Mouse (Mus musculus) B cell, adult 2 months (primary cell): ENCODE measurements around the gene Smpd3.
A peak's percentile ranks its signal among the peaks of the same experiment; 100 is the strongest.

Experiments used
- DNase-seq, 2 experiments: peaks; one replicate each; pipeline ENCODE4 v3.0.0; 2022

Gene Smpd3

GRCm38 (mm10) chr8:106211421-106211820 lies 126.4 kb downstream of the Smpd3 start:
- DNase-seq: no peak

DNA sequence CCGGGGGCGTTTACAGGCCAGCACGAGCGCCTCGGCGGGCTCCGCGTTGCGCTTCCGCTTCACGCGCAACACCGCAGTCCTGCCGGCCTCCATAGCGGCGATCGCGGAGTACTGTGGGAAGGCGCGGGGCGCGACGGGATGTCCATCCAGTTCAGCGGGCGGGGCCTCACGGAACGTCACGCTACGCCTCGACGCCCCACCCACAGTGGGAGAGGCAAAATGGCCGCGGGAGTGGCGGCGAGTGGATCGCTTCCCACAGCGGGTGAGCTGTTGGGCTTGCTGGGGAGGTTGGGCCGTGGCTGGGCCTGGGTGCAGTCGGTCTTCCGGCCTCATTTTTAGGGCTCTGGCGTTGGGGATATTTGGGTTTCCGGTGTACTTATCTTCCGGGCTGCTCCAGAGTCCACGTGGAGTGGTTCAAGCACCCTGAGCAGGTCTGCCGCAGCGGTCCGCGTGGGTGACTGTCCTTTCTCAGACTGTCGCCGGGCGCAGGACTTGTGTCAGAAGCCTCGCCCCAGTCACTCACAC lies 126.9 kb downstream of the Smpd3 start, which contains the start of the genes Slc7a6os and Prmt7:
Gene Slc7a6os (minus strand): TSS at position 115 of the 525 bp plus-strand sequence.
Gene Prmt7 (plus strand): TSS at position 116 of the 525 bp plus-strand sequence.
- peak; percentile 94 for DNase-seq

DNA sequence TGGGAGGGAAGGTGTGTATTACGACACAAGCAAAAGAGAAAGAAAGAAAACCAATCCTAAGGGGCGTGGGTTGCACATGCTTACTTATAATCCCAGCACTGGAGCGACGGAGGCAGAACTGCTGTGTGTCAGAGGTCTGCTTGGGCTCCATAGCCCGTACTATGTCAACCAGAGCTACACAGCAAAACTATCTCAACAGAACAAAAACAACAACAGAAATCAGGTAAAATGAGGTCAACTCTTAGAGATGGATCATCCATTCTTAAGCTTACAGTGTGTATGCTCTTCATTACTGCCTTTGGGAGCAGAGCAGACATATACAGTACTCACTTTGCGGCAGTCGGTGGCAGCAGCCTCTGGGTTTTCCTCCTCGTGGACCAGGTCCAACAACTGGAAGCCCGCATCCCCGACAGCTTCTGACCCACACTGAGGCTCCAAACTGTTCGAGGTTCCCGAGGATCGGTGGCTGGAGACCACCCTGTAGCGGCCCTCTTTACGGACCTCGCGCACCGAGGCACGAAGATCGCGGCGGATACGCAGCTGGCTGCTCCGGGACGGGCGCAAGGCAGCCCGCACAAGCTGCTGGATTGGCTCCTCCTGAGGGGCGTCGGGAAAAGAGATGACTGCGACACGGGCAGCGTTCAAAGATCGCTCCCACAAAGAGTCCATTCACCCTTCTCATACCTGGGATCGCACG lies 127.6 kb downstream of the Smpd3 start:
- DNase-seq: peak in 1 of 2 experiments; percentile 11
